Mouse (Mus musculus) embryo, embryonic 11.5 days (tissue): ENCODE results near the gene Nfib.

ENCODE experiments used
- DNase-seq: peaks from one replicate; pipeline ENCODE4 v3.0.0-alpha.2; 2012; ENCODE audit warnings: low read depth, low spot score

The Nfib gene

DNA sequence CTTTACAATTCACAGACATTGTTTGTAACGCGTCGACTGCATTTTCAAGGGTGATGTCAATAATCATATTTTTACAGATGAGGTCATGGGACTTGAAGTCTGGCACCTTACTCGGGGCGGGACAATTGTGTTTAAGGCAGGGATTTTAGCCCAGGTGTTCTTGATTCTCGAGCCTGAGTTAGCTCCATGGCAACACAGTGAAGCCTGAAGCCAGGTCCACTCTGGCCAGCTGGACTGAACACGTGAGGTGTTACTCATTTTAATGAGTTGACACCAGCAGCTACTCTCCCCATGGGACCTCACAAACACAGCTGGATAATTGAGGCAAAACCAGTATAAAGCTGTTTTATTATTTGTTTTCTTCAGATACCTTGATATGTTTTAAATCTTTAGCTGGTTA is 71.2 kb downstream of the Nfib start:
- DNase-seq: no peak

DNA sequence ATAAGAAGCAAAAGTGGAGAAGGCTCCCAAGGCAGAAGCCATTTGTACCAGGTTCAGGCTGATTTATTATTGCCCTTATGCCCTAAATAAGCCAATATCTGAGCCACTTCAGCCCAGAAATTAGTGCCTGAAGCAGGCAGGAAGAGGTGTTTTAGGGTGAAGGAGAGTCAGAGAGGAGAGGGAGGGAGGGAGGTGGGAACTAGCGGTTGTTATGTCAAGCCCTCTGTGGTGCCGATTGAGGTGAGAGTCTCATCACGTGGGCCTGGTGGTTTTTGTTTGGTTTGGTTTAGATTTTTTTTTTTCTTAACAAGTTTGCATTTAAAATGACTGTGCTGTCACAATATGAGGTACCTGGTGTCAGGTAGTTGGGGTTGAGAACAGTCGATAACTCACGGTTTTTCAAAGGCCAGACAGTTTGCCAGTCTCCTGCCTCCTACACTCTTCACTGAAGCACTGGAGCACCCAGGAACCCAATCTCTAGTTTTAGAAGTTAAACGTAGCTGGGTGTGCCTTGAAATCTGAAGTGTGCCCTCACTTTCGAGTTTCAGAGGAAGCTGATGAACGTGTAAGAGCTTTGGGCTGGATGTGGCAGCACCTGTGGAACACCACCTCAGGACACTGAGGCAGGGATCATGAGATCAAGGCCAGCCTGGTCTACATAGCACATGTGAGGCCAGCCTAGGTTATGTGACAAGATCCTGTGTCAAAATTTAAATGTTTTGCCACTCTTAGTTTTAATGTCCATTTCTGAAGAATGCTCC is 81.1 kb downstream of the Nfib start:
- no peak for DNase-seq

DNA sequence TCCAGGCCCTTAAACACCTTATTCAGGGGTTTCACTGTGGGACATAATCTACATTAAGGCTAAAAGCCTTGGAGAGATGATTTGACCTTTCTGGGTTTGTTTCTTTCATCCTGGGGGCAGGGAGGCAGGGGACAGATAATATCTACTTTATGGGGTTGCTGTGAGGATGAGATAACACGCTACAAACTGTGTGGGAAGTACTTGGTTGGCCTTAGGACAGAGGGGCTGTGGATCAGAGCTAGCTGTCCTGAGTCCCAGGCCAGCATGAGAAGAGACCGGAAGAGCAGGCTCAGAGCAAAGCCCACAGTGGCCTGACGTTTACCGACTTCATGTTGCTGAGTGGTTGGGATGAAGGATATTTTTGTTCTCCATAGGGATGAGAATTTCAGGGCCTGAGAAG is 81.7 kb downstream of the Nfib start:
- DNase-seq: no peak

DNA sequence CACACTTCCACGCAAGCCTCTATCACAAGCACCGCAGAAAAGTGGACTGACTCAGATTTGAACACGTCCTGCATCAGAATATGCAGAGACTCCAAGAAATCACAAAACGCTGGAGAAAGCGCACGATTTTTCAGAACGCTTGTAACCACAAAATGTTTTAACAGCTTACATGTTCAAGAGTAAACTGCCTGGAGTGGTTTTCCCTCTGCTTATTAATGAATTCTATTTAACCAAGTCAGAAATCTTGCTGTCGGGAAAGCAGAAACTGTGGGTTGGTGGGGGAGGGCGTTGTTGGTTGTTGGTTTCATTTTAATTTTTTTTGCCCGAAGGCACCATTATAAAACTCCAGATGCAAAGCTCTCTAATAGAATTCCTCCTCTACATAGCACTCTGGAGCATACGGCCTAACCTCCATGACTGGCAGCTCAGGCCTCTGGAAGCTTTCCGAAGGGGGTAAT is 82.4 kb downstream of the Nfib start:
- no peak for DNase-seq

DNA sequence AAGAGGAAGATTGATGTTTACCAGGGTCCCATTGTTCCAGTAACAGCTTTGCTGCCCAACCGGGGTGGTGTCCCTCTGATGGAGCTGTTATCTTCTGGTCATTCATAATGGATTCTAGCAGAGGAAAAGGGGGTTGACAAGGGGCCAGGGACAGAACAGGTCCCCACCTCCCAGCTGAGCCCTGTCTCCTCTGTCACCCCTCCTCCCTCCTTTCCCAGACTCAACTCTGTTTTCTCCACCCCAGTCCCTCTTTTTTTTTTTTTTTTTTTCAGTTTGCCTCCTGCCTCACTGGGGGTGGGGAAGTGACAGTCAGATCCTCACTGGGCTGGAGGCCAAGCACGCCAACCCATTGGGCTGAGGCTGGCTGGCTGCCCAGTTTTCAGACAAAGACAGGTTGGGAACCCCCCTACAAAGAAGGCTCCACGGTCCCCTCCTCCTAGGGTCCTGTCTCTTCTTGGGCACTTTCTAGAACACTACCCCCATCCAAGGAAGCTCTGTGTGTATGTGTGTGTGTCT is 83.2 kb downstream of the Nfib start:
- DNase-seq: no peak

DNA sequence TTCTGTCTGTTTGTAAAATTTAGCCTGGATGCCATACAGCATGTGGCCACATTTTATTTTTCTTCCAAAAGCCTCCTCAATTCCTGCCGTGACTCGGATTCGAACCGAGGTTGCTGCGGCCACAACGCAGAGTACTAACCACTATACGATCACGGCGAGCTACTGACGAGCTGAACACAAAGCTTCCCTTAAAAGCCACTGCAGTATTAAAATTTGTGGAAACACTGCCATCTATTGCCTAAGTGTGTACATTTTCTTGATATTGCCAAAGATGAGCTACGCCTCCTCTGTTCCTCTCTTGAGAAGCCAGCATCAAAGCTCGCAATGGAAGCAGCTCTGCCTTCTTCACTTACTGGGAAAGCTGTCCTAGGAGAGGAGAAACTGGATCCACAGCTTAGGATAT is 86.0 kb downstream of the Nfib start:
- DNase-seq: no peak

DNA sequence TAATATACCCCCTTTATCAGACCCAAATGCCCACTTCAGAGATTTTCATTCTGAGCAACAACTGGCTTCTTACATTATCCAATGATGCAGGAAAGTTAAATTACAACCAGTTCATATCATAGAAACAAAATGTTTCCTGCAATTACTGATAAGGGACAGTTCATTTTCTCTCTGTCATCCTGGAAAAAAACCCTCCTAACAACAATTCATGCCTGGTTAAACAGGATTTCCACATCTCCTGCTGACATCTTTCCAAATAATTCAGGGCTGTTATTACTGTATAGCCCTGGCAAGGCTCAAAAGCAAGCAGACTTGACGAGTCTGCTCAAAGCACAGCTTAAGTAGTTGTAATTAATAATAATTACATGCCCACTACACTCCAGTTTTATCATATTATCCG is 86.5 kb downstream of the Nfib start:
- no peak for DNase-seq

DNA sequence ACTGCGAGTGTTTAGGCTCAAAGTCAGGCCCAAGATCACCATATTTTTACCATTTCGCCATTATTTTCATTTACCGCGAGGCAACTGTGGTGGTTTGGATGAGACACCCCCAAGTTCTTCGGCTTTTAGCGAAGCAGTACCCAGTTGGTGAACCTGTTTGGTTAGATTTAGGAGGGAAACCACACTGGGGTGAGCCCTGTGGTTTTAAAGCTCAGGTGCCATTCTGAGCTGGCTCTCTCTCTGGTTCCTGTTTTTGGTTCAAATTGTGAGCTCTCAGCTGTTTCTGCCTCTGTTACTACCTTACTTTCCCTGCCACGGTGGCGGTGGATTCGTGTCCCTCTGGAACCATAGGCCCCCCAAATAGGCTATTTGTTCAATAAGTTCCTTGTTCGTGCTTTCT is 88.3 kb downstream of the Nfib start:
- DNase-seq: no peak

DNA sequence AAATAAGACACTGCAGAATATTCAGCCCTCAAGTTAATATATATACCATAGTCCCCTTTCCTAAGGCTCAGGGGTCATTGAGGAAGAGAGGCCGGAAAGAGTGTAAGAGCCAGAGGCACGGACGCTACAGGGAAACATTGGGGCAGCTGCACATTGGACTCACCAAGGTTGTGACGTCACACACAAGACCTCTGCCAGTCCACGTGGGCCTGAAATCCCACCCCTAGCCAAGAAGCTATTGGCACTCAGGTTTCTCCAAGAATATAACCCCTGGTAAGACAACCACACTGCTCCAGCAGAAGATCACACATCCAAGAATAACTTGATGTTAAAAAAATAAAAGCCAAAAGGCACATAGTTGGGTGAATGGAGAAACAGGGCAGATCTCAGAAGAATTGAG is 89.8 kb downstream of the Nfib start:
- DNase-seq: no peak

DNA sequence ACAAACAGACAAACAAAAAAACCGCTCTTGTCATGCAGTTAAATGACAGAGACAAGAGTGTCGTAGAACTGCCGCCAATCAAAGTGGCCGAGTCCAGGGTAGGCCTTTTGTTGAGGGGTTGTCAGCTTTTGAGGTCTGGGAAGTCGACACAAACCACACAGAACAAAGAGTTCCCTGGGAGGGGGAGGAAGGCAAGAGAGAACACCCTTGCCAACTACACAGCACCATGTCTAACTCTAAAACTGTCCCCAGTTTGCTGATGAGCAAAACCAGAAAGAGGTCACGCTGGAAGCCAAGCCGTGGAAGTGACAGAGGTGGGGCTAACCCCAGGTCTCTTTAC is 91.1 kb downstream of the Nfib start:
- DNase-seq: no peak

DNA sequence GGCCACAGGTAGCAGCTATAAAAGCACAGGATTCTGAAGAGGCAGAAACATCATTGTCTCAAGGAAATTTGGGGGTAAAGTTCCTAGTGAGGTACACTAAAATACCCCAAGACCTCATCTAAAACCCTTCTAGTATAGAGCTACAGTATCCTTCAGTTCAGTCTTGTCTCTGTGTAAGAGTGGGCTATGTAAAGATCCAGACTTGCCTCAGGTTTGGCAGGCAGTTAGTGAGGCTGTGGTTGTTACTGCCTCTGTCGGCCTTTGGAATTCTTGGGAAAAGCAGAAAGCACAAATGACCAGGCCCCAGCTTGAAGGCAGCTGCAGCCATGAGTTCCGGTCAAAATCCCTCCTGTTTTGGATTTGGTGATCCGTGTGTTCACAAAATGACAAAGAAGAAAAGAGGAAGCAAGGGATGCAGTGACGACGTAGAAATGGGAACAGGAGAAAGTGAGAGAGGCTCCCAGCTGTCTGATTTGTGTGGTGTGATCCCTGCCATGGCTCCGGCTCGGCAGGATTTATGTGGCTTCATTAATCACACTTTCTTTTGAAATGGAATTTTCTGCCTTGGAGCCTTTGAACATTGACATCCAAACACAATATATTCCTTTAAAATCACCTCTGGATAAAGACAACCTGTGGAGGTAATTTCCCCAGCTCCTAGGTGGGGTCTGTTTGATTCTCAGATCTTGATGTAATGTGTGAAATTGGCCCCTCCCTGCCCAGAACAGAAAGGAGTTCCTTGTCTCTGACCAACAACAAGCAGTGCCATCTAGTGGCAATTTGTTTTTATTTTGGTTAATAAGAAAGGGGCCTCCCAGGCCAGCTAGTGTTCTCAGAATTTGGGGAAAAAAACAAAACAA is 91.7 kb downstream of the Nfib start:
- DNase-seq: peak; percentile 63

DNA sequence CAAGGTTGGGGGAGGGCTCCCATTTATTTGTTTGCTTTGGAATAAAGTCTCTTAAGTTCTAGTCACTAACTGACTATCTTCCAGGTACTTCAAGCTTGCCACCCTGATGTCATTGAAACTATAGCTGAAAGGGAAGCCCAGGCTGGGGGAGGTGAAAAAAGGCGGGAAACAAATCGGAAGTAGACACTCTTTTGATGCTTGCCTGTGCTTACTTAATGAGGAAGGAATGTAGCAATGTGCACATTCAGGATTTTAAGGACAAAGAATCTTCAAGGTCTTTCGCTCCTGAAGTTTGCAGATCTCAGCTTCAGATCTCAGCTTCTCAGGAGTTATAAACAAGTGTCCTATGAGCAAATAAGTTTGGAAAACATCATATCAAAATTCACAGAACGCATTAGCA is 95.9 kb downstream of the Nfib start:
- DNase-seq: no peak

DNA sequence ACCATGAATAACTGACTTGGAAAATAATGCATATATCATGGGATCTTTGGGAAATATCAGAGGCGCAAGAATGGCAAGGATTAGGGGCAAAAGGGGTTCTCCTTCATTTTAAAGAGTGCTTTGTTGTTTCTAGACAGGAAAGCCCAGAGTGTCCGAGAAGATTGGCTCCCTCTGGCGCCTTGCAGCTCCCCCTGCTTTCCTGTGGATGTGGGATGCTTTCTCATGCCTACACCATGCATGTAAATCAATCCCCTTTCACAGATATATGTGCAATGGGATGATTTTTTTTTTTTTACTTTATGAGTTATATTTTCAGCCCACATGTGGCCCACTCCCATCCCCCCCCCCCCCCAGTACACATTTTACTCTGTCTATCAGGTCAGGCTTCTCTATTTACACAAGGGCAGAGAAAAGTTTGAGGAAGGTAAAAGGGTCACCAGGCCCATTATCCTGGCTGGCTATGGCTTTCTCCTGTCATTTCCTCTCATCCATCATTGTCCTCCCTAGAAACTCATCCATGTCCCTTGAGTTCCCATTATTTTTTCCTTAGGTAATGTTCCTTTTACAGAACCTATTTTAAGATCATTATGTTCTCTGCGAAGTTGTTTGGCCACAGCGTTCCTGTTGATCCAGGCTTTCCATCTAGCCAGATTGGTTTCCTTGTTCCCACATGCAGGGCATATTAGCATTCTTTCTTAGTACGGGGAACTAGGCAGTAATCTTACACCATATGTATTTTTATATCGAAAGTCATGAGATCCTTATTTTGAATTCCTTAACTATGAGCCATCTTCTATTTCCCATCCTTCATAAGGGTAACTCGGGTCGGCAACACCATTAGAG is 96.6 kb downstream of the Nfib start:
- no peak for DNase-seq

DNA sequence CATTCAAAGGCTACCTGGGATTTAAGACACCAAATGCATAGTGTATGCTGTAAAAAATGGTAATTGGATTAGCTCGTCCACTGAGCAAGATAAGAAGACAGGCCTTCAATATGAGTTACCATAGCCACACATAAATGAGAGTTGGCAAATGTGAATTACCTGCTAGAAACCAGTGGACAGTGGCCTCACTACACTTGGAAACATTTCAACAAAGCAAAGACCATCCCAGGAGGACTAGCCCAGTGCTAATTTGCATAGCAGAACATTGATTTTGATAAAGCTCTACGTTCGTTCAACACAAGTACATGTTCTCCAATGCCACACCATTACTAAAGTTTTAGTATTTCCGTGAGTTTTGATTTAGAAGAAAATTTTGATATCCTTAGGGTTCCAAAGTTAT is 98.3 kb downstream of the Nfib start:
- DNase-seq: no peak

DNA sequence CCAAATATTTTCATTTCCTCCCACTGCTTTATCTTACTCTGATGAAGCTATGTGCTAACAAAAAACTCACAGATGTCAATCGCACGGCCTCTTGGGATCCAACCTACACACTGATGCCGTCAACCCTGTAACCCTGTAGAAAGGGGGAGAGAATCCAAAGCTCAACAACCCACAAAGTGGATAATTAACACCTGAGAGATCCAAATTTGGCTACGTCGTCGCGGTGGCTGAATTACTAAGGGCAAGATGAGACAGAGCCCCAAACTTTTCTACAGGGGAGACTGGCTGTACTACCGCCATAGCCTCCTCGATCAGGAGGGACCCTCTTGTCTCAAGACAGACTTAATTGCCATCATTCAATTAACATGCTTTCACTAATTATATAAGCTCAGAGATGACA is 99.2 kb downstream of the Nfib start:
- DNase-seq: no peak

DNA sequence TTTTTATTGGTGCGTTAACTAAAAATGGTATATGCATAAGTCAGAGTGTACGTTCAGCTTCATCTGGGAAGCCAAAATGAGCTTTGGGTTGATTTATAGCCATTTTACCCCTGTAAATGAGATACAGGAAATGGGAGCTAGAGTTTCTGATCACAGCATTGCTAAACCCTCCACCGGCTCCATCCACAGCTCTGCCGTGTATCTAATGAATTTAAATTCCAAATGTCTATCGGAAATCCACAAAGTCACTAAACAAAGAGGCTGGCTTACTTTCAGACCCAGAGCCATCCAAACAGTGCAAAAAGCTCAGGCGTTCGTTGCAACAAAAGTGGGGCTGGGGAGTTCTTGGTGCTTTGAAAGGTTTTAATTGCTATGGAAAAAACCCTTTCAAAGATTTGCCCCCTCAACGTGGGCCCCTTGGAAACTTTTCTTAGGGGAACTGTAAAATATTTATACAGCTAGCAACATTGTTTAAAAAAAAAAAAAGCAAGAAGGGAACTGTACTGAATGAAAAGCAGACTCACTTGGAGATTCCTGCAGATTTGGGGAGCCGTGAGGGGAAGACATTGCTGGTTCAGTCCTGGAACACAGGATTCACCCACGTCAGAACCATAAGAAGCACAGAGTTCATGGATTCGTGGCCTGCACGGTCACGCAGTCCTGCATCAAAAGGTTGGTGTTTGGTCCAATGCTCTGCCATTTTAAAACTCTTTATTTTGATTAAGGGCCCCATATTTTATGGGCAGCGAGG is 100.3 kb downstream of the Nfib start:
- no peak for DNase-seq

DNA sequence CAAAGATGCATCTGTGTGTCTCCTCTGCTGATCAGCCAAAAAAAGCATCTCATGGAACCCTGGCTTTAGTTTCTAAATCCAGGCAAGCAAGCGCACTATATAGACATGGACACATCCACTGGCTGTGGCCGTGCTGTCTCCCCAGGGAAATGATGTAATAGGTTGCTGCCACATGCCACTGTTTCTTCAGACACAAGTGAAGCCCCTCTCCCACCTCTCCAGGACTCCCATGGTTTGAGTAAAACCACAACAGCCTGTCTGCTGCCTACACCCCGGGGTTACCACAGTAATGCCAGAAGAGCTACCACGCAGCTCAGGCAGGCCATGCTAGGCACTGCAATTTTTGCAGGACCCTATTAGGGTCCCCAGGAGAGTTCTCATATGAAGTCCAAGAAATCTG is 101.0 kb downstream of the Nfib start:
- no peak for DNase-seq

DNA sequence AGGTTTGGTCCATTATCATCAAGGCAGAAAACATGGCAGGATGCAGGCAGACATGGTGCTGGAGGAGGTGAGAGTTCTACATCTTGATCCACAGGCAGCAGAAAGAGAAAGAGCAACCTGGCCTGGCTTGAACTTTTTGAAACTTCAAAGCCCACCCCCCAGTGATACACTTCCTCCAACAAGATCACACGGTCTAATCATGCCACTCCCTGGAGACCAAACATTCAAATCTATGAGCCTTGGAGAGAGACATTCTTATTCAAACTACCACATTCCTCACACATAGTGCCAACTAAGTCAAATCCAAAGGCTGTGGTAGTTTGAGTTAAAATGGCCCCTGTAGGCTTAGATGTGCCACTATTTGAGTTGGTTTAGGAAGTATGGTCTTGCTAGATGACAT is 104.9 kb downstream of the Nfib start:
- DNase-seq: no peak

DNA sequence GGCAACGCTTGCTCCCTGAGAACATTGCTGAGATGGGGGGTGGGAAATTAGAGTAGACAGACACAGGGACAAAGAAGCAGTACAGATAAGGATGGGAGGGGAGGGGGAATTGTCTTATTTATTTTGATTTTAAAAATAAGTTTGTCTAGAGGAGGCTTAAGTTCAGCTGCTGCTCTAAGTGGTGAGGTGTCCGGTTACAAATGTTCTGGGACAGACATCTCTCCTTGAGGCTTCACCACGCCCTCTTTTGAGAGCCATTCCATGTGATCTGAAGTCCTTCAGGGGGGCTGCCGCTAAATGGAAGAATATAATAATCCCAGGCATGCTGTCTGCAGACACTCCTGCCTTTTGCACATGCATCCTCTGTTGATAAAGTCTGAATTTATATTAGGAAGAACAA is 107.1 kb downstream of the Nfib start:
- no peak for DNase-seq

DNA sequence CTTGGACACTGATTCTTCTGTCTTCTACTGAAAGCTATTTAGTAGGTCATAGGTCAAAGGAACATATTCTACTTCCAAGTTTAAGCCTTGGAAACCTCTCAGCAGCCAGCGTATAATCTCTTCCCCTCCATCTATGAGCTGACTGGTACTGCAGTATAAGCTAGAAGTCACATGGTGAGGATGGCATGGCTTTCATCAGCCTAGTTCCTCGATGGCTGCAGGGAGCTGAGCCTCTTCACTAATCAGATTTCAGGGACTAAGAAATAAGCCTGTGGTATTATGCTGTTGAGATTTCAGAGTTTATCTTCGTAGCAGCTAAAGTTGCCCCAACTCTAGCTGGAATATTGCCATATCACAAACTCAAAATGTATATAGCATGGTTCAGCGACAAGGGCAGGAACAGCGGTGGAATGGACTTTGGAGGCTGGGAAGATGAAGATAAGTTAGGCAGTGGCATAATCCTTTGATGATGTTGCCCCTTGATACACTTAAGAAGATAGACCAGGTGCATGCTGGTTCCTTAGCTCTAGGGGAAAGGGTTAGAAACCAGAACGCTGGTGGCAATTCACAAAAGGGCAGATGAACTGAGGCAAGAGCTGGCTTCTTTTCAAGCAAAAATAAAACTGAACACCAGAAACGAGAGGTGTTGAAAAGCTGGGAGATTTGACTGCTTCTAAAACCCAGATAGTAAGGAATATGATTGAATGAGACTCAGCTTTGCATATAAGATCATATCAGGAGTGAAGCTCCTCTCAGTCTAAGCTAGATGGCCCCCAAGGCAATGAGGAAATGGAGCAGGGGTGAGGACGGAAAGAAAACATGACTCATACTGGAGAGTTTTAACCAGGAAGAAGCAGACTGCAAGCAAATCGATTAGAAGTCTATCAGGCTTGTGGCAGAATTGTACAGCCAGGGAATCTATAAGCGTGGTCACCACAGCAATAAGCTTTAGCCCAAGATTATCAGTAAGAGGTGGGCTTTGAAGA is 111.6 kb downstream of the Nfib start:
- DNase-seq: no peak
